Mouse (Mus musculus) embryonic stem cell, embryonic (primary cell): ENCODE results near the gene Grin3b.

ENCODE experiments used
- CTCF ChIA-PET, 4 experiments: fragments of 300-600 bp in 2 of 4; fragments of 350-600 bp in 2 of 4; sonication (Branson Sonifier 250); formaldehyde crosslinking; loops; one replicate each; lab custom pipeline; 2022; ENCODE audit warnings: inconsistent platforms in 2 of 4; lab: Charles Lee
- POLR2A ChIA-PET, 4 experiments: fragments of 300-600 bp in 2 of 4; fragments of 350-600 bp in 2 of 4; sonication (Branson Sonifier 250); formaldehyde crosslinking; loops; one replicate each; lab custom pipeline; 2022; ENCODE audit warnings: antibody characterized with exemption in 4 of 4, inconsistent platforms in 1 of 4; lab: Charles Lee

Gene Grin3b

GRCm38 (mm10) chr10:79997034-79997760 lies 26.7 kb downstream of the Grin3b start:
- CTCF ChIA-PET, result interaction anchor here (0.6 to 2.4 kb wide), 15 partner anchors 10 to 1519 kb away, joined by 3 to 27 read pairs (median 4); partner anchors contain the start of genes Tmem259 (in 1 of the 4) and Wdr18 (in 1 of the 4)
- POLR2A ChIA-PET, result interaction anchor here (0.6 to 2.9 kb wide), 60 partner anchors 9 to 679 kb away, joined by 3 to 25 read pairs (median 4); partner anchors contain the start of genes Tmem259 (in 2 of the 4), Arhgap45 (in 1 of the 4), C2cd4c (in 1 of the 4) and Gamt (in 1 of the 4)

DNA sequence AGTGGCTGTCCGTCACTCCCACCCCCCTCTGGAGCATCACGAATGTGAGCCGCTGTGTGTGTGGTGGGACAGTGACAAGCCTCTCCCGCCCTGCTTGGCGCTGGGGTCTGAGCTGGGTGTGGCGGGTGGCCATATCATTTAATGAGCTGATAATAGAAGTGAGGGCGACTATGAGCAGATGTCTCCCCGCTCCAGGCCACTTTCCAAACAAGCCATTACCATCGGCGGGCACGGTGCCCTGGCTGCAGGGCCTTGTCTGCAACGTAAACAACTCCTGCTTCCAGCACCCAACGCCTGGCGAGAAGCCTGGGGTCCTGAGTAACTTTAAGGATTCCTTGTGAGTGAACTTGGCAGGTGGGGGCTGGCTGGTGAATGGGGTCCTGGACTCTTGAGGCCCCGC lies 27.3 kb downstream of the Grin3b start:
- POLR2A ChIA-PET, result interaction anchor here (0.8 to 2.9 kb wide), 42 partner anchors 8 to 384 kb away, joined by 3 to 25 read pairs (median 4); partner anchors contain the start of genes Tmem259 (in 2 of the 4), Arhgap45 (in 1 of the 4), C2cd4c (in 1 of the 4) and Mum1 (in 1 of the 4)
- CTCF ChIA-PET, result interaction anchor here (0.5 to 2.4 kb wide), 15 partner anchors 9 to 963 kb away, joined by 3 to 27 read pairs (median 3); partner anchors contain the start of genes Tmem259 (in 1 of the 4) and Wdr18 (in 1 of the 4)

- ChIA-PET CTCF (interaction anchor here in 2 of 4 experiments (0.5 to 1.9 kb wide), 5 partner anchors 10 to 104 kb away, joined by 3 to 8 read pairs (median 4); no protein-coding TSS in a partner anchor), POLR2A (interaction anchor here in 3 of 4 experiments (0.5 to 6.1 kb wide), 9 partner anchors 12 to 64 kb away, joined by 3 to 44 read pairs (median 5); partner anchors contain the start of genes Tmem259 (in 2 of the 3) and Arhgap45 (in 1 of the 3))
Observed at GRCm38 (mm10) chr10:80001945-80002344, 31.4 kb downstream of the Grin3b start.

- ChIA-PET CTCF (interaction anchor here in 3 of 4 experiments (0.5 to 1.9 kb wide), 9 partner anchors 11 to 59 kb away, joined by 3 to 8 read pairs (median 3); partner anchors contain the start of genes Arhgap45 (in 1 of the 3) and Tmem259 (in 1 of the 3)), POLR2A (interaction anchor here (0.5 to 6.1 kb wide), 17 partner anchors 11 to 164 kb away, joined by 3 to 44 read pairs (median 5); partner anchors contain the start of genes Arhgap45 (in 1 of the 4) and Tmem259 (in 1 of the 4))
Observed at GRCm38 (mm10) chr10:80002829-80003228, 32.3 kb downstream of the Grin3b start.

GRCm38 (mm10) chr10:80003374-80004232 lies 33.1 kb downstream of the Grin3b start:
- ChIA-PET CTCF (interaction anchor here in 3 of 4 experiments (0.5 to 1.4 kb wide), 14 partner anchors 11 to 372 kb away, joined by 3 to 8 read pairs (median 4); partner anchors contain the start of genes Arhgap45 (in 1 of the 3), Stk11 (in 1 of the 3) and Tmem259 (in 1 of the 3)), POLR2A (interaction anchor here (0.5 to 6.1 kb wide), 26 partner anchors 10 to 200 kb away, joined by 3 to 44 read pairs (median 4); partner anchors contain the start of genes Arhgap45 (in 1 of the 4), Cnn2 (in 1 of the 4), Polr2e (in 1 of the 4) and Sbno2 (in 1 of the 4))

GRCm38 (mm10) chr10:80004233-80004705 lies 33.8 kb downstream of the Grin3b start:
- ChIA-PET CTCF (interaction anchor here in 3 of 4 experiments (0.5 to 1.4 kb wide), 10 partner anchors 10 to 372 kb away, joined by 3 to 8 read pairs (median 4); partner anchors contain the start of genes Stk11 (in 1 of the 3) and Tmem259 (in 1 of the 3)), POLR2A (interaction anchor here in 3 of 4 experiments (0.7 to 6.1 kb wide), 20 partner anchors 10 to 201 kb away, joined by 3 to 44 read pairs (median 4); partner anchors contain the start of genes Arhgap45 (in 2 of the 3), Cnn2 (in 1 of the 3), Polr2e (in 1 of the 3) and Sbno2 (in 1 of the 3))

GRCm38 (mm10) chr10:80011740-80012139 lies 41.2 kb downstream of the Grin3b start:
- CTCF ChIA-PET, result no interaction called here
- POLR2A ChIA-PET, result interaction anchor here in 2 of 4 experiments (5.0 to 9.6 kb wide), 3 partner anchors 15 to 40 kb away, joined by 37 to 102 read pairs (median 42); no protein-coding TSS in a partner anchor

- POLR2A ChIA-PET, result interaction anchor here in 3 of 4 experiments (0.6 to 9.6 kb wide), 42 partner anchors 8 to 1587 kb away, joined by 3 to 102 read pairs (median 6); partner anchors contain the start of genes Tmem259 (in 2 of the 3), Abca7 (in 1 of the 3), Cnn2 (in 1 of the 3) and Csnk1g2 (in 1 of the 3)
- CTCF ChIA-PET, result interaction anchor here in 3 of 4 experiments (0.8 to 2.7 kb wide), 13 partner anchors 10 to 343 kb away, joined by 3 to 10 read pairs (median 4); partner anchors contain the start of genes Abca7 (in 1 of the 3), Cnn2 (in 1 of the 3), Tmem259 (in 1 of the 3) and Wdr18 (in 1 of the 3)
Observed at GRCm38 (mm10) chr10:80013609-80014008, 43.1 kb downstream of the Grin3b start.

GRCm38 (mm10) chr10:80014484-80015290 lies 44.2 kb downstream of the Grin3b start:
- POLR2A ChIA-PET, result interaction anchor here in 3 of 4 experiments (0.5 to 9.6 kb wide), 52 partner anchors 9 to 1588 kb away, joined by 3 to 102 read pairs (median 5); partner anchors contain the start of genes Abca7 (in 1 of the 3), Cbarp (in 1 of the 3), Cnn2 (in 1 of the 3) and Csnk1g2 (in 1 of the 3)

DNA sequence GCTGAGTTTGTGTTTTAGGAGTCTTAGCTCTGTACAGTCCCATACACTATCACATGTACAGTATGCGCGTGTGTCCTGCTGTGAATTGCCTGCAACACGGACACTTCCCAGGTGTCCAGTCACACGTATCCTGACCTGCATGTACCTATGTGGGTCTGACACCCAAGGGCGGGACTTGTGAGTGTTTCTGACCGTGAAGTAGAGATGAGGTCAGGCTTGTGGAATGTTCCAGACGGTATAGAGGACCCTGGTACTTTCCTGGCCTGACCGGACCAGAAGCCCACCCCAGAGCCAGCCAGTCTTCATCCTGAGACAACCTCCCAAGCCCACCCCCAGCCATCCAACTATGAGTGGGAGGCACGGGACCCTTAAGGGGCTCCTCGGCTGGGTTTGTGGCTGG lies 45.1 kb downstream of the Grin3b start:
- ChIA-PET POLR2A (interaction anchor here in 3 of 4 experiments (0.6 to 9.6 kb wide), 29 partner anchors 10 to 153 kb away, joined by 3 to 102 read pairs (median 6); partner anchors contain the start of genes Abca7 (in 1 of the 3), Cnn2 (in 1 of the 3), Polr2e (in 1 of the 3) and Sbno2 (in 1 of the 3)), CTCF (interaction anchor here in 3 of 4 experiments (0.6 to 2.7 kb wide), 7 partner anchors 12 to 56 kb away, joined by 3 to 10 read pairs (median 4); partner anchors contain the start of genes Tmem259 (in 1 of the 3) and Wdr18 (in 1 of the 3))

More at GRCm38 (mm10) chr10:80014484-80015290, 44.2 kb downstream of the Grin3b start:
- CTCF ChIA-PET, result interaction anchor here in 3 of 4 experiments (0.6 to 2.7 kb wide), 16 partner anchors 11 to 335 kb away, joined by 3 to 10 read pairs (median 4); partner anchors contain the start of genes Abca7 (in 1 of the 3), Cnn2 (in 1 of the 3), Tmem259 (in 1 of the 3) and Wdr18 (in 1 of the 3)

- ChIA-PET POLR2A (interaction anchor here in 3 of 4 experiments (0.6 to 9.6 kb wide), 14 partner anchors 10 to 132 kb away, joined by 3 to 102 read pairs (median 6); partner anchors contain the start of gene Midn (in 1 of the 3)), CTCF (interaction anchor here in 3 of 4 experiments (0.5 to 0.8 kb wide), 3 partner anchors 12 to 29 kb away, joined by 3 to 9 read pairs (median 3); no protein-coding TSS in a partner anchor)
Observed at GRCm38 (mm10) chr10:80016511-80016910, 46.0 kb downstream of the Grin3b start, which contains the start of gene Arhgap45. Gene Arhgap45, plus strand, starts transcription at chr10:80016653.

GRCm38 (mm10) chr10:80016931-80017330 lies 46.4 kb downstream of the Grin3b start:
- ChIA-PET POLR2A (interaction anchor here (0.6 to 9.6 kb wide), 14 partner anchors 10 to 41 kb away, joined by 3 to 102 read pairs (median 6); no protein-coding TSS in a partner anchor), CTCF (interaction anchor here (0.6 to 1.2 kb wide), 4 partner anchors 12 to 205 kb away, joined by 3 to 15 read pairs (median 3); no protein-coding TSS in a partner anchor)

- ChIA-PET CTCF (interaction anchor here in 3 of 4 experiments (0.5 to 1.2 kb wide), 5 partner anchors 17 to 360 kb away, joined by 3 to 15 read pairs (median 3); no protein-coding TSS in a partner anchor), POLR2A (interaction anchor here in 3 of 4 experiments (0.6 to 9.6 kb wide), 8 partner anchors 9 to 150 kb away, joined by 3 to 102 read pairs (median 6); no protein-coding TSS in a partner anchor)
Observed at GRCm38 (mm10) chr10:80017361-80017760, 46.8 kb downstream of the Grin3b start.

DNA sequence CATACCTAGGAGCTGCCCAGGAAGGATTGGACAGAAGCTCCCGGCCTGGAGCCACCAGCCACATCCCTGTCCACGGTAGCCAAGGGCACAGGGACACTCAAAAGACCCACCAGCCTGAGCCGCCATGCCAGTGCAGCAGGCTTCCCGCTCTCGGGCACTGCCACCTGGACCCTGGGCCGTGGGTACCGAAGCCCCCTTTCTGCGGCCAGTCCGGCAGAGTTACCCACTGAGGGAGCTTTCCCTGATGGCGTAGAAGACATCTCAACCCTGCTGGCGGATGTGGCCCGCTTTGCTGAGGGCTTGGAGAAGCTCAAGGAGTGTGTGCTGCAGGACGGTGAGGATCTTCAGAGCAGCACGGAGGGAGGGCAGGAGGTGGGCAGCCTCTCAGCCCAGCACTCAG lies 47.3 kb downstream of the Grin3b start:
- POLR2A ChIA-PET, result interaction anchor here in 2 of 4 experiments (0.9 to 9.6 kb wide), 7 partner anchors 9 to 150 kb away, joined by 3 to 102 read pairs (median 6); no protein-coding TSS in a partner anchor
- CTCF ChIA-PET, result interaction anchor here in 3 of 4 experiments (0.5 to 1.2 kb wide), 5 partner anchors 16 to 361 kb away, joined by 3 read pairs; no protein-coding TSS in a partner anchor
